In the genomic region with DNA sequence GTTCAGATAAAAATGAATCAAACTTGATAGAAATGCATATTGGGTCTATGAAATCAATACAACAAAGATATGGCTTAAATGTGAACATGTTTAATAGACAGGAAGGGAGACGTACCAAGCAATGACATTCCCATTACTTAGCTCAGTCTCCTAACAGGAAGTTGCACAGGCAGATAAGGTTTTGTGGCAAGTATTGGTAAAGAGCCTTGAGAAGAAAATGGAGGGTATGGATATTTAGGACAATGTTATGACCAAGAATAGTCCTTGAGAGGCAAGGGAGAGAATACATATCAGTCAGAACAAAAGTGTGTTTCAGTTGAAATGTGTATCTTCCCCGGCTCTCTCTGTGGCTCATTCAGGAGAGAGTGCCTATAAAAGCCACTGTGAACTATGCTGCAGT, we compare ENCODE assay signal across 23 mouse cellular contexts.
DNase-seq lines count a peak whose midpoint lies in the region; ATAC-seq and TF ChIP-seq lines count a peak whose summit lies in the region.
"Had no signal": no experiment of that assay in that cellular context is flagged by ENCODE, and none has a peak within 500 bp of the region (broad histone marks: within the 10 kb centered on the region; RNA-seq: fewer than 3 reads in every experiment).

No protein-coding gene starts in this region.

- no peak for TF ChIP-seq RAD21 in MEL (IDR thresholded peaks at IDR 0.05; ENCODE audit: low read depth, low read length)

- 81% methylated on average over 2 of the region's 2 CpGs for WGBS in kidney, embryonic 15.5 days

- no peak overlapping the region for H3K27ac ChIP-seq in MEL (ENCODE audit: control insufficient read depth, low read depth, low read length)
- H3K27ac ChIP-seq in kidney, embryonic 15.5 days: no peak overlapping the region

- no peak overlapping the region for H3K4me2 ChIP-seq in kidney, embryonic 15.5 days

- H3K79me2 ChIP-seq in MEL (ENCODE audit: control insufficient read depth, insufficient read depth, low read length, poor library complexity): no peaks in the 10 kb centered on the region

- 0 out of 2 replicates have a peak, but pooled peaks have one; percentile 24 for ATAC-seq in granulocyte monocyte progenitor cell, adult 5-6 weeks (replicated peaks; ENCODE audit: poor library complexity, severe bottlenecking)
- no peak for ATAC-seq in kidney, embryonic 15.5 days (replicated peaks; ENCODE audit: low FRiP score)
- ATAC-seq: activated CD4-positive, CD25-positive, alpha-beta regulatory T cell, adult 4 months; CD4-positive, CD25-positive, alpha-beta regulatory T cell, adult 4 months; Patski had no signal

- H3K36me3 ChIP-seq in MEL (ENCODE audit: control insufficient read depth in 1 of 2, insufficient read depth in 2 of 2, low read length in 2 of 2): peaks cover 0 to 33% of the 10 kb centered on the region in 2 experiments; a peak in 2 of 4 replicates
- H3K36me3 ChIP-seq in kidney, embryonic 15.5 days: no peaks in the 10 kb centered on the region
- H3K36me3 ChIP-seq: G1E had no signal

- TF ChIP-seq CTCF in MEL (IDR thresholded peaks at IDR 0.05 in 2 of 3, conservative IDR thresholded peaks at IDR 0.05 in 1 of 3; ENCODE audit: control insufficient read depth in 1 of 3, insufficient read depth in 1 of 3, low read depth in 2 of 3, low read length in 3 of 3, poor library complexity in 1 of 3, severe bottlenecking in 1 of 3): no peak

- no peak overlapping the region for H3K9ac ChIP-seq in MEL (ENCODE audit: control insufficient read depth, low read depth, low read length, poor library complexity, severe bottlenecking)
- H3K9ac ChIP-seq in kidney, embryonic 15.5 days: no peak overlapping the region

- DNase-seq in 416B (ENCODE audit: low read depth) (peak; percentile 51), MEL (ENCODE audit: low read depth, low spot score) (no peak)
- DNase-seq in gastrocnemius, adult 8-10 months (ENCODE audit: low spot score in 2 of 2): no peak
- DNase-seq in retina, postnatal 1 day: no peak
- DNase-seq: adrenal gland, adult 2 months; adrenal gland, adult 8-10 months; adrenal gland, postnatal 10 days; adrenal gland, postnatal 14 days; adrenal gland, postnatal 25 days; adrenal gland, postnatal 36 days; B cell, adult 2 months; cerebellum, adult 11 months; cerebellum, adult 11-12 months; cerebellum, adult 18-20 months; cerebellum, adult 2 months; cerebellum, adult 8-10 months had no signal

- no peak for TF ChIP-seq POLR2A in MEL (IDR thresholded peaks at IDR 0.05; ENCODE audit: control insufficient read depth in 1 of 2, insufficient read depth in 1 of 2, low read depth in 1 of 2, low read length in 2 of 2, poor library complexity in 1 of 2)

- TF ChIP-seq EP300 in MEL (IDR thresholded peaks at IDR 0.05; ENCODE audit: low read depth in 1 of 2, low read length in 2 of 2): no peak

- no peaks in the 10 kb centered on the region for H3K27me3 ChIP-seq in MEL (ENCODE audit: control insufficient read depth in 1 of 2, insufficient read depth in 2 of 2, low read length in 2 of 2)
- no peaks in the 10 kb centered on the region for H3K27me3 ChIP-seq in kidney, embryonic 15.5 days
- H3K27me3 ChIP-seq: CH12.LX, Patski had no signal

- H3K4me3 ChIP-seq in MEL (ENCODE audit: control insufficient read depth in 1 of 2, insufficient read depth in 1 of 2, low read depth in 2 of 2, low read length in 2 of 2): no peak overlapping the region
- H3K4me3 ChIP-seq in kidney, embryonic 15.5 days (replicated peaks): no peak overlapping the region

- H3K9me3 ChIP-seq in MEL (replicated peaks; ENCODE audit: insufficient read depth, low read length): no peaks in the 10 kb centered on the region
- H3K9me3 ChIP-seq in kidney, embryonic 15.5 days (replicated peaks): no peaks in the 10 kb centered on the region
- H3K9me3 ChIP-seq: G1E had no signal

- peaks cover 10 to 39% of the 10 kb centered on the region in 2 experiments for H3K4me1 ChIP-seq in MEL (ENCODE audit: control insufficient read depth in 1 of 2, insufficient read depth in 2 of 2, low read length in 2 of 2)
- peaks cover 2% of the 10 kb centered on the region; the same call in 1 of the 2 replicates for H3K4me1 ChIP-seq in kidney, embryonic 15.5 days

TF ChIP-seq in MEL, 35 proteins besides CTCF, POLR2A, EP300 and RAD21:
- TF ChIP-seq MEF2A (IDR thresholded peaks at IDR 0.05; ENCODE audit: extremely low read depth, insufficient replicate concordance, low read depth, low read length, poor library complexity, severe bottlenecking): no peak
- TF ChIP-seq GATA1 (IDR thresholded peaks at IDR 0.05; ENCODE audit: low read depth, low read length): peak; percentile 42; the same call in 1 of the 2 replicates
- TF ChIP-seq UBTF (IDR thresholded peaks at IDR 0.05; ENCODE audit: borderline replicate concordance, insufficient read depth, low read depth, low read length): no peak
